Comparison of ENCODE assay signal across 20 mouse cellular contexts in genomic region chr2:122345106-122345893, GRCm38 (mm10). TPM values are rescaled to one million over a fixed set of nuclear protein-coding genes. Genes with fewer than 3 reads are reported as not detected.
DNase-seq lines count a peak whose midpoint lies in the region; ATAC-seq and TF ChIP-seq lines count a peak whose summit lies in the region.
"Had no signal": no experiment of that assay in that cellular context is flagged by ENCODE, and none has a peak within 500 bp of the region (broad histone marks: within the 10 kb centered on the region; RNA-seq: fewer than 3 reads in every experiment).

No protein-coding gene starts in this region.

- no peak overlapping the region for H3K27ac ChIP-seq in hindbrain, postnatal 0 days
- H3K27ac ChIP-seq in hindbrain, embryonic 16.5 days (ENCODE audit: low read depth, low read length), result no peak overlapping the region
- peak overlapping the region; percentile 58; the same call in 1 of the 2 replicates for H3K27ac ChIP-seq in stomach, embryonic 14.5 days (ENCODE audit: low read length)
- H3K27ac ChIP-seq: heart, embryonic 15.5 days; hindbrain, embryonic 12.5 days; midbrain, embryonic 10.5 days had no signal

- ATAC-seq in hindbrain, postnatal 0 days, result no peak
- ATAC-seq in hindbrain, embryonic 16.5 days, result no peak
- ATAC-seq in stomach, embryonic 14.5 days (ENCODE audit: insufficient number of reproducible peaks, insufficient read depth, low FRiP score, low read depth), result no peak
- ATAC-seq in activated CD4-positive, CD25-positive, alpha-beta regulatory T cell, adult 4 months, result no peak

- peak; percentile 37; the same call in 1 of the 2 replicates for TF ChIP-seq CTCF in hindbrain, postnatal 0 days (IDR thresholded peaks at IDR 0.05; ENCODE audit: low read depth)

- H3K9ac ChIP-seq in hindbrain, postnatal 0 days (replicated peaks; ENCODE audit: low read length), result no peak overlapping the region
- no peak overlapping the region for H3K9ac ChIP-seq in hindbrain, embryonic 16.5 days (ENCODE audit: low read depth, low read length)
- H3K9ac ChIP-seq in stomach, embryonic 14.5 days (replicated peaks; ENCODE audit: low read depth, low read length), result no peak overlapping the region
- H3K9ac ChIP-seq: heart, embryonic 15.5 days; hindbrain, embryonic 12.5 days; lung, embryonic 14.5 days had no signal

- no peaks in the 10 kb centered on the region for H3K27me3 ChIP-seq in hindbrain, postnatal 0 days (ENCODE audit: insufficient read depth, low read length)
- no peaks in the 10 kb centered on the region; the same call in 1 of the 2 replicates for H3K27me3 ChIP-seq in hindbrain, embryonic 16.5 days (replicated peaks; ENCODE audit: control insufficient read depth, insufficient read depth, low read length)
- H3K27me3 ChIP-seq in stomach, embryonic 14.5 days (ENCODE audit: control insufficient read depth, insufficient read depth, low read length), result no peaks in the 10 kb centered on the region
- H3K27me3 ChIP-seq: hindbrain, embryonic 12.5 days had no signal

- peak; percentile 24 for DNase-seq in hindbrain, postnatal 0 days (ENCODE audit: low spot score)
- DNase-seq in cerebellum, adult 8-10 months, result peak; percentile 33
- DNase-seq in cerebellum, postnatal 25 days, result peak; percentile 55 to 60
- no peak for DNase-seq in c-Kit-positive CD71-positive TER-119-positive erythroid progenitor cells, embryonic 14.5 days (ENCODE audit: low spot score)
- DNase-seq: adrenal gland, postnatal 25 days; heart, adult 11 months; kidney, adult 2 months; liver; lung, embryonic 14.5 days; right cerebral cortex, postnatal 25 days had no signal

- H3K4me2 ChIP-seq in hindbrain, postnatal 0 days (ENCODE audit: low read depth, low read length), result no peak overlapping the region
- H3K4me2 ChIP-seq in hindbrain, embryonic 16.5 days (ENCODE audit: low read length), result no peak overlapping the region
- no peak overlapping the region for H3K4me2 ChIP-seq in stomach, embryonic 14.5 days (replicated peaks; ENCODE audit: low read depth, low read length)
- H3K4me2 ChIP-seq: heart, embryonic 15.5 days; hindbrain, embryonic 12.5 days; lung, embryonic 14.5 days had no signal

- 76% methylated on average over 6 of the region's 6 CpGs for WGBS in hindbrain, postnatal 0 days
- WGBS in hindbrain, embryonic 16.5 days, result 86% methylated on average over 6 of the region's 6 CpGs
- WGBS in stomach, embryonic 14.5 days, result 73% methylated on average over 6 of the region's 6 CpGs

- no peak overlapping the region for H3K4me3 ChIP-seq in hindbrain, postnatal 0 days (ENCODE audit: low read length)
- H3K4me3 ChIP-seq in hindbrain, embryonic 16.5 days (ENCODE audit: low read length), result no peak overlapping the region
- no peak overlapping the region for H3K4me3 ChIP-seq in stomach, embryonic 14.5 days (ENCODE audit: low read depth, low read length)
- H3K4me3 ChIP-seq: heart, embryonic 15.5 days; hindbrain, embryonic 12.5 days; midbrain, embryonic 10.5 days had no signal

- H3K4me1 ChIP-seq in hindbrain, postnatal 0 days (ENCODE audit: insufficient read depth, low read length), result peaks cover 5% of the 10 kb centered on the region; the same call in 1 of the 2 replicates
- H3K4me1 ChIP-seq in hindbrain, embryonic 16.5 days (ENCODE audit: control insufficient read depth, insufficient read depth, low read depth, low read length), result peaks cover 21% of the 10 kb centered on the region
- H3K4me1 ChIP-seq in stomach, embryonic 14.5 days (ENCODE audit: control insufficient read depth, insufficient read depth, low read length), result peaks cover 12% of the 10 kb centered on the region; the same call in 1 of the 2 replicates

- H3K9me3 ChIP-seq in hindbrain, postnatal 0 days (ENCODE audit: low read length), result no peaks in the 10 kb centered on the region
- H3K9me3 ChIP-seq in hindbrain, embryonic 16.5 days (ENCODE audit: control insufficient read depth, low read length), result no peaks in the 10 kb centered on the region
- no peaks in the 10 kb centered on the region for H3K9me3 ChIP-seq in stomach, embryonic 14.5 days (ENCODE audit: control insufficient read depth, low read depth, low read length)
- H3K9me3 ChIP-seq: G1E; heart, embryonic 15.5 days; hindbrain, embryonic 12.5 days; midbrain, embryonic 10.5 days had no signal

- H3K36me3 ChIP-seq in hindbrain, postnatal 0 days (ENCODE audit: insufficient read depth, low read length), result no peaks in the 10 kb centered on the region
- no peaks in the 10 kb centered on the region for H3K36me3 ChIP-seq in hindbrain, embryonic 16.5 days (ENCODE audit: control insufficient read depth, insufficient read depth, low read length)
- H3K36me3 ChIP-seq in stomach, embryonic 14.5 days (ENCODE audit: control insufficient read depth, insufficient read depth, low read length), result no peaks in the 10 kb centered on the region
- H3K36me3 ChIP-seq: G1E; heart, embryonic 15.5 days; hindbrain, embryonic 12.5 days had no signal

RNA-seq across cellular contexts. Expression of gene Shf, which starts 23.7 kb away (rescaled TPM):
- total RNA-seq in hindbrain, postnatal 0 days (2014; rRNA removed), result 131 and 134 TPM in 2 replicates
- polyA plus RNA-seq in hindbrain, postnatal 0 days (2015; fragmentation: Nextera tagmentation; extraction: Ambion mirVana), result 12.2 and 13.0 TPM in 2 replicates
- polyA plus RNA-seq in hindbrain, embryonic 16.5 days (2015; fragmentation: Nextera tagmentation; extraction: Ambion mirVana), result 11.7 and 11.8 TPM in 2 replicates
- polyA plus RNA-seq in stomach, embryonic 14.5 days (2014; fragmentation: Nextera tagmentation; extraction: Ambion mirVana), result 3.8 and 5.2 TPM in 2 replicates
- under 1 TPM in 1 of 2 experiments, not detected in 1; 0.33 TPM for polyA plus RNA-seq in activated CD4-positive, CD25-positive, alpha-beta regulatory T cell, adult 4 months (2017; shearing (Covaris generic))

RNA-seq across cellular contexts. Expression of gene Duox1, which starts 29.8 kb away (rescaled TPM):
- 0.10 and 0.11 TPM in 2 replicates for total RNA-seq in hindbrain, postnatal 0 days (2014; rRNA removed)
- 0.10 and 0.14 TPM in 2 replicates for polyA plus RNA-seq in hindbrain, postnatal 0 days (2015; fragmentation: Nextera tagmentation; extraction: Ambion mirVana)
- polyA plus RNA-seq in hindbrain, embryonic 16.5 days (2015; fragmentation: Nextera tagmentation; extraction: Ambion mirVana), result 0.09 and 0.15 TPM in 2 replicates
- 0.36 and 0.53 TPM in 2 replicates for polyA plus RNA-seq in stomach, embryonic 14.5 days (2014; fragmentation: Nextera tagmentation; extraction: Ambion mirVana)
- not detected for polyA plus RNA-seq in activated CD4-positive, CD25-positive, alpha-beta regulatory T cell, adult 4 months (2017; shearing (Covaris generic))
- total RNA-seq: adrenal gland, postnatal 25 days; common myeloid progenitor, adult 5-6 weeks; G1E had no signal
- polyA plus RNA-seq: G1E; lung, embryonic 14.5 days had no signal

RNA-seq across cellular contexts. Expression of gene Duoxa1, which starts 31.8 kb away (rescaled TPM):
- not detected in 2 replicates for total RNA-seq in hindbrain, postnatal 0 days (2014; rRNA removed)
- polyA plus RNA-seq in hindbrain, postnatal 0 days (2015; fragmentation: Nextera tagmentation; extraction: Ambion mirVana), result 0.35 TPM in 2 replicates
- polyA plus RNA-seq in hindbrain, embryonic 16.5 days (2015; fragmentation: Nextera tagmentation; extraction: Ambion mirVana), result 0.26 and 0.27 TPM in 2 replicates
- polyA plus RNA-seq in stomach, embryonic 14.5 days (2014; fragmentation: Nextera tagmentation; extraction: Ambion mirVana), result 3.0 and 3.8 TPM in 2 replicates
- under 1 TPM in 1 of 2 experiments, not detected in 1; 0.25 TPM for polyA plus RNA-seq in activated CD4-positive, CD25-positive, alpha-beta regulatory T cell, adult 4 months (2017; shearing (Covaris generic))
- total RNA-seq: adrenal gland, postnatal 25 days had no signal
- polyA plus RNA-seq: G1E; heart, embryonic 15.5 days; lung, embryonic 14.5 days; midbrain, embryonic 10.5 days; neural tube, embryonic 11.5 days had no signal

RNA-seq across cellular contexts. Expression of gene Duoxa2, which starts 46.6 kb away (rescaled TPM):
- total RNA-seq in hindbrain, postnatal 0 days (2014; rRNA removed), result 0.37 and 0.93 TPM in 2 replicates
- polyA plus RNA-seq in hindbrain, postnatal 0 days (2015; fragmentation: Nextera tagmentation; extraction: Ambion mirVana), result 0.38 and 0.73 TPM in 2 replicates
- 0.19 and 0.36 TPM in 2 replicates for polyA plus RNA-seq in hindbrain, embryonic 16.5 days (2015; fragmentation: Nextera tagmentation; extraction: Ambion mirVana)
- 0.17 TPM in 1 of 2 replicates, not detected in the other for polyA plus RNA-seq in stomach, embryonic 14.5 days (2014; fragmentation: Nextera tagmentation; extraction: Ambion mirVana)
- polyA plus RNA-seq in activated CD4-positive, CD25-positive, alpha-beta regulatory T cell, adult 4 months (2017; shearing (Covaris generic)), result not detected
- total RNA-seq: adrenal gland, postnatal 25 days; common myeloid progenitor, adult 5-6 weeks; left cerebral cortex, adult 8-10 months had no signal
- polyA plus RNA-seq: G1E; heart, embryonic 15.5 days; hindbrain, embryonic 12.5 days; kidney, adult 2 months; lung, embryonic 14.5 days; midbrain, embryonic 10.5 days had no signal

RNA-seq across cellular contexts. Expression of gene Duox2, which starts 47.1 kb away (rescaled TPM):
- 0.16 TPM in 1 of 2 replicates, not detected in the other for total RNA-seq in hindbrain, postnatal 0 days (2014; rRNA removed)
- polyA plus RNA-seq in hindbrain, postnatal 0 days (2015; fragmentation: Nextera tagmentation; extraction: Ambion mirVana), result 0.05 TPM in 1 of 2 replicates, not detected in the other
- polyA plus RNA-seq in hindbrain, embryonic 16.5 days (2015; fragmentation: Nextera tagmentation; extraction: Ambion mirVana), result 0.03 TPM in 1 of 2 replicates, not detected in the other
- 0.06 and 0.27 TPM in 2 replicates for polyA plus RNA-seq in stomach, embryonic 14.5 days (2014; fragmentation: Nextera tagmentation; extraction: Ambion mirVana)
- not detected for polyA plus RNA-seq in activated CD4-positive, CD25-positive, alpha-beta regulatory T cell, adult 4 months (2017; shearing (Covaris generic))
- total RNA-seq: adrenal gland, postnatal 25 days; common myeloid progenitor, adult 5-6 weeks had no signal
- polyA plus RNA-seq: G1E; hindbrain, embryonic 12.5 days; midbrain, embryonic 10.5 days had no signal
